Mouse (Mus musculus) liver, adult (tissue): ENCODE results near the gene Ncoa1.

Source experiments
- GATA4 ChIP-seq: IDR thresholded peaks from 2 replicates; pipeline ENCODE4 v1.6.1; 2014; ENCODE audit warnings: mild to moderate bottlenecking, low read length; ENCODE audit not compliant: insufficient replicate concordance

Ncoa1 gene

DNA sequence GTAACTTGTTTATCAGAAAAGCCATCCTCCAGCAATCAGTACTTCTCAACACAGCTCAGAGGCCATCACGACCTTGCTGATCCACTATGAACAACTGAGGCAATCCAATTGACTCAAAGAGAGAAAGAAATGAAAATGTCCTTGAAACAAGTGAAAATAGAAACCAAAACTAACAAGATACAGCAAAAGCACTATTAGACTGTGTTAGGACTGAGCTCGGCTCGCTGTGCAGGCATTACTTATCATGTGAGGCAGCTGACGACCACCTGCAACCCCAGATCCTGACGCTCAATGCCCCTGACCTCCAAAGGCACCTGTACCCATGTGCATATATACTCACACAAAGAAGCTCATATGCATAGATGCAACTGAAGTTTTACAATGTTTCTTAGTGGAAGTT is 40.8 kb downstream of the Ncoa1 start:
- TF ChIP-seq GATA4, result no peak

- TF ChIP-seq GATA4, result no peak
These were observed 43.4 kb downstream of the Ncoa1 start for GRCm38 (mm10) chr12:4433549-4433948.

GRCm38 (mm10) chr12:4431978-4432377 is 45.0 kb downstream of the Ncoa1 start:
- TF ChIP-seq GATA4, result no peak

DNA sequence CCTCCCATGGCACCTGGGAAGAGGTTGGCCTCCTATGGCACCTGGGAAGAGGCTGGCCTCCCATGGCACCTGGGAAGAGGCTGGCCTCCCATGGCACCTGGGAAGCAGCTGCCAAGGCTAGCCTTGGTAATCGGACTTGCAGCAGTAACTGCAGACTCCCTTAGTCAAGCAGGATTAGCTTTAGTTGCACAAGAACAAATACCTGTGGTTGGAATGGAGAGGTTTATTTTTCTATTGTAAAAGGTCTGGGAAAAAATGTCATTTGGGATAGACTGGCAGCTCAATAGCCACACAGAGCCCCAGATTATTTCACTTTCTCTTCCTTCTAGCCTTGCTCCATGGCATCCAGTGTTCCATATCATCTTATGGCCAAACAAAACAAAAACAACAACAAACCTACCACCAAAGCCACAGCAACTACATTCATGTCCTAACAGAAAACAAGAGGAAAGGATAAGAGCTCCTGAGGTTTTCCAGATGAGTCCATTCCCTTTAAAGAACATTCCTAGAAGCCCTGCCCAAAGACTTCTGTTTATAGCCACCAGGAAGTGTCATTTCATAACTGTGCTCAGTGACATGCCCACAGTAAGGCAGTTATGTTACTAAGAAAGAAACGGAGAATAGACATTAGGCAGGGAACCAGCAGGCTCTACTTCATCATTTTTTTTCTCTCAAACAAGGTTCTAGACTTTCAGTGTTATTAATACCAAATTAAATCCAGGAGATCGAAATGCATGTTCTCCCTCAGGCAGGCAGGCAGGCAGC is 46.7 kb downstream of the Ncoa1 start:
- TF ChIP-seq GATA4, result no peak

- TF ChIP-seq GATA4, result no peak
These were observed 58.2 kb downstream of the Ncoa1 start for GRCm38 (mm10) chr12:4418824-4419223.

GRCm38 (mm10) chr12:4417626-4418263 is 59.2 kb downstream of the Ncoa1 start:
- no peak for TF ChIP-seq GATA4

GRCm38 (mm10) chr12:4407085-4407484 is 69.9 kb downstream of the Ncoa1 start:
- no peak for TF ChIP-seq GATA4

GRCm38 (mm10) chr12:4406155-4406554 is 70.8 kb downstream of the Ncoa1 start:
- no peak for TF ChIP-seq GATA4

DNA sequence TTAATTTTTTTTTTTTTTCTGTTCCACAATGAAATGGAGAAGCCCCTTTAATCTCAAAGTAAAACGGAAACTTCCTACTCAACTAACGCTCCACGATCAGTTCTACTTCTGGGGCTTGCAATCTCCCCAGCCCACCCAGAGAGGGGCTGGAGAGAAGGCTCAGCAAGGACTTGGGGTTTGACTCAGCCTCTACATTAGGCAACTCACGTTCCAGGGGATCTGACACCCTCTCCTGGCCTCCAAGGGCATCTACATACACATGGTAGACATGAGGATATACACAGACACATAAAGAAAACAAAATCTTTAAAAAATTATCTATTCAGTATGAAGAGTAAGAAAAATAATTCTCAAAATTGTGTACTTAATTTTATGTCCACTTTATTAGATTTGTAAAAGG is 73.8 kb downstream of the Ncoa1 start:
- TF ChIP-seq GATA4, result no peak

- no peak for TF ChIP-seq GATA4
These were observed 80.8 kb downstream of the Ncoa1 start for GRCm38 (mm10) chr12:4396221-4396620.

- no peak for TF ChIP-seq GATA4
These were observed 84.4 kb downstream of the Ncoa1 start for GRCm38 (mm10) chr12:4392590-4392989.

DNA sequence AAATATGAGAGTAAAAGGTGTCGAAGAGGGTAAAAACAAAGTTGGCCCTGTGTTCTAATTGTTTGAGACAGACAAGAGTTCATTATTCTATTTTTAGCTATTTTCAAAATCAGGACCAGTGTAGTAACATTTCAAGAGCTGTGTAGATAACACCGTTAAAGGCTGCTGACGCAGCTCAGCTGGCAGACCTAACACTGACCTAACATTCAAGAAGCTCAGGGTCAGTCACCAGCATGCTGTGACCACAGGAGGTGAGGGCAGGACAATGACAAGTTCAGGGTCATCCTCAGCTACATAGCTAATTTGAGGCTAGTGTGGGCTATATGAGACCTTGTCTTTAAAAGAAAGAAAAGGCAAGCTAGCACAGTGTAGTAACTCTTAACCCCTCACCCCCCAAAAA is 84.9 kb downstream of the Ncoa1 start:
- TF ChIP-seq GATA4, result peak; percentile 53; the same call in 1 of the 2 replicates

GRCm38 (mm10) chr12:4391256-4391655 is 85.7 kb downstream of the Ncoa1 start:
- TF ChIP-seq GATA4, result no peak

- TF ChIP-seq GATA4, result no peak
These were observed 86.3 kb downstream of the Ncoa1 start for GRCm38 (mm10) chr12:4390721-4391120.

- TF ChIP-seq GATA4, result no peak
These were observed 90.8 kb downstream of the Ncoa1 start for GRCm38 (mm10) chr12:4386077-4386719.

- TF ChIP-seq GATA4, result no peak
These were observed 93.9 kb downstream of the Ncoa1 start for GRCm38 (mm10) chr12:4383061-4383460.
